Mouse (Mus musculus) brain, embryonic 14.5 days (tissue): ENCODE data around the gene Chchd1.

Source experiments
- CTCF ChIP-seq: fragments of 200-500 bp; IDR thresholded peaks from 2 replicates; pipeline ENCODE4 v1.5.1; 2012; ENCODE audit warnings: inconsistent platforms, mild to moderate bottlenecking, moderate library complexity, borderline replicate concordance; ENCODE audit not compliant: insufficient read depth, insufficient read length; ENCODE audit errors: extremely low read depth
- POLR2A ChIP-seq: fragments of 200-500 bp; IDR thresholded peaks from 2 replicates; pipeline ENCODE4 v1.6.1; 2012; ENCODE audit warnings: mild to moderate bottlenecking, inconsistent platforms, borderline replicate concordance; ENCODE audit not compliant: poor library complexity, insufficient read depth, insufficient read length, severe bottlenecking; ENCODE audit errors: extremely low read depth

DNA sequence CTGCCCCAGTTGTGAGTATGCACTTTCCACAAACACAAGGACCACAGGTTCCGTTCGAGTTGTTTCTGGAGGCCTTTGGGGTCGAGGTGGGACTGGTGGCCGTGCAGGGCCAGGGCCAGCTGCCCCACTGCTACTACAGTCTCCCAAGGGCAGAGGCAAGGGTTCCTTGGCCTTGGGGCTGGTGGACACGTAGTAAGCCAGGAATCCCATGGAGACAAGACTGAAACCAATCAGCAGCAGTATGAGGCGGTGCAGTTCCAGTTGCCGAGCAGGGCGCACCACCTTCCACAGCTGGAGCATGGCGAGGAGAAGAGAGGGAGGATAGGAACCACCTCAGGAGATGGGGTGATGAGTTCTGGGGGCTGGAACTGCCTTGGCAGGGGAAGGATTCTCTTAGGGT is 27.1 kb downstream of the Chchd1 start:
- TF ChIP-seq CTCF (no peak), POLR2A (no peak)
